Comparison of ENCODE assay signal across 8 mouse cellular contexts in the genomic region with DNA sequence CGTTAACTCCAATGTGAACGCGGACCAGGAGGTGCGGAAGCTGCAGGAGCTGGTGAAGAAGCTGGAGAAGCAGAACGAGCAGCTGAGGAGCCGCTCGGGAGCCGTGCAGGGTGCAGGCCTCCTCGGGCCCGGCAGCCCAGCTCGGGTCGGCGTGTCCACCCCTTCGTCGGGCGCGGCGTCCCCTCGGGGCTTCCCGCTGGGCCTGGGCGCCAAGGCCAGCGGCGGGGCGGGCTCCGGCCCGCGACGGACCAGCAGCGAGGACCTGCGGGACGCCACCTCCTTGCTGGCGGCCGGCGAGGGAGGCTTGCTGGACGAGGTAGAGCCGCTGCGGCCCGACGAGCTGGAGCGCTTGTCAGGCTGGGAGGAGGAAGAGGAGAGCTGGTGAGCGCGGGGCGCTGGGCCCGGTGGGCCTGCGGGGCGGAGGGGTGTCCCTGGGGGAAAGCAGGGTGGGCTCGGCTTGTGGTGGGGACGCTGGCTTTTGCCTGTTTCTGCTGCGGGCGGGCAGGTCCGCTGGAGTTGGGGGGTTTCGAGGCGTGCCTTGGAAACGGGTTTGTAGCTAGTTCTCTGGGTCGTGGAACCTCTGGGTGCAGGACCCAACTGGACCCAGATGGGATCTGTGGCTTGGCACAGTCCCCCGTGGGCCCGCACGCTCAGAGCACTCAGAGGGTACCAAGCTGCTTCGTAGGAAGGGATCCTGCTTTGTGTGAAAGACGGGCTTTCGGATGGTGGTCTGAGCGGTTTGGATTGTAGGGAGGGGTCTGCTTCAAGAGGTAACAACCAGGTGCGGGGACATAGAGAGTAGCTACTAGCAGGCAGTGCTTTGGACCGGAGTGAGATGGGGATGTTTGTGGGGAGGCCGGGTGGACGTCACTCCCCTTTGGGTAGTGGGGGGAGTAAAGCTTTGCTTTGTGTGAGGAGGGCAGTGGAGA. TPM values are rescaled to one million over a fixed set of nuclear protein-coding genes. Genes with fewer than 3 reads are reported as not detected.
A peak's percentile ranks its signal among the peaks of the same experiment; 100 is the strongest.
DNase-seq lines count a peak whose midpoint lies in the region; ATAC-seq and TF ChIP-seq lines count a peak whose summit lies in the region.

No protein-coding gene starts in this region.

- WGBS in forebrain, embryonic 12.5 days: 0% methylated on average over 60 of the region's 66 CpGs
- WGBS in hindbrain, embryonic 13.5 days: under 1% methylated on average over 58 of the region's 66 CpGs
- 2% methylated on average over 63 of the region's 66 CpGs for WGBS in limb, embryonic 14.5 days
- WGBS in thymus, adult 2 months: under 1% methylated on average over 50 of the region's 66 CpGs

- ATAC-seq in forebrain, embryonic 12.5 days (ENCODE audit: low FRiP score): peak; percentile 61
- peak; percentile 66 for ATAC-seq in hindbrain, embryonic 13.5 days (ENCODE audit: low FRiP score)
- peak; percentile 27 for ATAC-seq in limb, embryonic 14.5 days (ENCODE audit: low FRiP score, low read depth)

- H3K9me3 ChIP-seq in forebrain, embryonic 12.5 days: no peaks in the 10 kb centered on the region
- H3K9me3 ChIP-seq in hindbrain, embryonic 13.5 days: no peaks in the 10 kb centered on the region
- H3K9me3 ChIP-seq in limb, embryonic 14.5 days (ENCODE audit: control insufficient read depth, low read length): no peaks in the 10 kb centered on the region

- peak overlapping the region; percentile 98 for H3K27ac ChIP-seq in forebrain, embryonic 12.5 days
- H3K27ac ChIP-seq in hindbrain, embryonic 13.5 days: peak overlapping the region; percentile 99
- H3K27ac ChIP-seq in limb, embryonic 14.5 days (replicated peaks; ENCODE audit: low read depth, low read length): peak overlapping the region; percentile 98
- H3K27ac ChIP-seq in thymus, adult 2 months (ENCODE audit: control insufficient read depth, insufficient read depth, low read length): 0 out of 2 replicates have a peak overlapping the region, but pooled peaks have one; percentile 6

- TF ChIP-seq POLR2A in limb, embryonic 14.5 days (IDR thresholded peaks at IDR 0.05; ENCODE audit: borderline replicate concordance, extremely low read depth, insufficient read depth, insufficient read length): no peak
- TF ChIP-seq POLR2A in thymus, adult 2 months (IDR thresholded peaks at IDR 0.05; ENCODE audit: control insufficient read depth, extremely low read depth, insufficient read depth, low read length, poor library complexity): no peak

- DNase-seq in left cerebral cortex, adult 18-20 months (ENCODE audit: low spot score in 2 of 2): peak; percentile 22 to 51
- DNase-seq in left cerebral cortex, adult 11 months (ENCODE audit: low spot score): no peak
- peak; percentile 31 for DNase-seq in ZHBTc4 (ENCODE audit: low read depth, low spot score)
- DNase-seq in limb, embryonic 14.5 days (ENCODE audit: low spot score): no peak
- peak; percentile 40 for DNase-seq in naive thymus-derived CD4-positive, alpha-beta T cell, adult 2 months (ENCODE audit: low read depth)
- peak; percentile 56 for DNase-seq in thymus, adult 2 months

- peak overlapping the region; percentile 56 for H3K4me2 ChIP-seq in forebrain, embryonic 12.5 days
- H3K4me2 ChIP-seq in hindbrain, embryonic 13.5 days: peak overlapping the region; percentile 74
- peak overlapping the region; percentile 56 for H3K4me2 ChIP-seq in limb, embryonic 14.5 days (replicated peaks; ENCODE audit: low read depth, low read length, severe bottlenecking)

- peaks cover 29% of the 10 kb centered on the region for H3K4me1 ChIP-seq in forebrain, embryonic 12.5 days
- H3K4me1 ChIP-seq in hindbrain, embryonic 13.5 days (replicated peaks): peaks cover 32% of the 10 kb centered on the region
- peaks cover 23% of the 10 kb centered on the region for H3K4me1 ChIP-seq in limb, embryonic 14.5 days (ENCODE audit: control insufficient read depth, insufficient read depth, low read length)
- H3K4me1 ChIP-seq in thymus, adult 2 months (replicated peaks; ENCODE audit: control insufficient read depth, insufficient read depth, low read length): peaks cover 14% of the 10 kb centered on the region

- peak overlapping the region; percentile 98 for H3K4me3 ChIP-seq in forebrain, embryonic 12.5 days (replicated peaks)
- peak overlapping the region; percentile 93 for H3K4me3 ChIP-seq in hindbrain, embryonic 13.5 days
- peak overlapping the region; percentile 99 for H3K4me3 ChIP-seq in limb, embryonic 14.5 days (replicated peaks; ENCODE audit: low read length)
- H3K4me3 ChIP-seq in thymus, adult 2 months (ENCODE audit: control insufficient read depth, insufficient read depth, low read length): peak overlapping the region; percentile 86

- peak overlapping the region; percentile 96 for H3K9ac ChIP-seq in forebrain, embryonic 12.5 days
- H3K9ac ChIP-seq in hindbrain, embryonic 13.5 days: peak overlapping the region; percentile 100
- peak overlapping the region; percentile 99 for H3K9ac ChIP-seq in limb, embryonic 14.5 days (ENCODE audit: low read depth, low read length, severe bottlenecking)

- H3K27me3 ChIP-seq in forebrain, embryonic 12.5 days: no peaks in the 10 kb centered on the region
- no peaks in the 10 kb centered on the region; the same call in 1 of the 2 replicates for H3K27me3 ChIP-seq in hindbrain, embryonic 13.5 days
- no peaks in the 10 kb centered on the region for H3K27me3 ChIP-seq in limb, embryonic 14.5 days (ENCODE audit: control insufficient read depth, insufficient read depth, low read length)
- no peaks in the 10 kb centered on the region for H3K27me3 ChIP-seq in thymus, adult 2 months (ENCODE audit: control insufficient read depth, insufficient read depth, low read length)

- H3K36me3 ChIP-seq in forebrain, embryonic 12.5 days (replicated peaks): no peaks in the 10 kb centered on the region
- H3K36me3 ChIP-seq in hindbrain, embryonic 13.5 days: no peaks in the 10 kb centered on the region
- no peaks in the 10 kb centered on the region for H3K36me3 ChIP-seq in limb, embryonic 14.5 days (ENCODE audit: control insufficient read depth, insufficient read depth, low read length)
- H3K36me3 ChIP-seq in thymus, adult 2 months (ENCODE audit: control insufficient read depth, insufficient read depth, low read length): no peaks in the 10 kb centered on the region

- TF ChIP-seq CTCF in thymus, adult 2 months (IDR thresholded peaks at IDR 0.05; ENCODE audit: borderline replicate concordance, control insufficient read depth, extremely low read depth, insufficient read depth, low read length, poor library complexity): no peak

RNA-seq across cellular contexts. Expression of a gene that starts 0.8 kb away (rescaled TPM):
- total RNA-seq in left cerebral cortex, adult 18-20 months (2021): 10 to 100 TPM; 21.9 to 25.3 TPM
- polyA plus RNA-seq in forebrain, embryonic 12.5 days (2016; fragmentation: Nextera tagmentation; extraction: Ambion mirVana): 22.4 and 25.6 TPM in 2 replicates
- polyA plus RNA-seq in hindbrain, embryonic 13.5 days (2015; fragmentation: Nextera tagmentation; extraction: Ambion mirVana): 15.7 and 17.4 TPM in 2 replicates
- 28.0 and 29.7 TPM in 2 replicates for polyA plus RNA-seq in limb, embryonic 14.5 days (2012; rRNA removed)
- 24.2 and 25.8 TPM in 2 replicates for polyA plus RNA-seq in limb, embryonic 14.5 days (2014; fragmentation: Nextera tagmentation; extraction: Ambion mirVana)
- polyA plus RNA-seq in thymus, adult 2 months (2012; rRNA removed): 24.2 and 27.6 TPM in 2 replicates

RNA-seq across cellular contexts. Expression of a gene that starts 46.6 kb away (rescaled TPM):
- total RNA-seq in left cerebral cortex, adult 18-20 months (2021): 1 to 10 TPM; 2.4 to 3.0 TPM
- polyA plus RNA-seq in forebrain, embryonic 12.5 days (2016; fragmentation: Nextera tagmentation; extraction: Ambion mirVana): 3.1 and 3.4 TPM in 2 replicates
- 7.0 and 9.8 TPM in 2 replicates for polyA plus RNA-seq in hindbrain, embryonic 13.5 days (2015; fragmentation: Nextera tagmentation; extraction: Ambion mirVana)
- polyA plus RNA-seq in limb, embryonic 14.5 days (2012; rRNA removed): 4.0 and 5.9 TPM in 2 replicates
- 7.9 and 8.7 TPM in 2 replicates for polyA plus RNA-seq in limb, embryonic 14.5 days (2014; fragmentation: Nextera tagmentation; extraction: Ambion mirVana)
- 12.4 and 18.3 TPM in 2 replicates for polyA plus RNA-seq in thymus, adult 2 months (2012; rRNA removed)

RNA-seq across cellular contexts. Expression of a gene that starts 59.6 kb away (rescaled TPM):
- not detected for total RNA-seq in left cerebral cortex, adult 18-20 months (2021)
- not detected in 2 replicates for polyA plus RNA-seq in forebrain, embryonic 12.5 days (2016; fragmentation: Nextera tagmentation; extraction: Ambion mirVana)
- polyA plus RNA-seq in hindbrain, embryonic 13.5 days (2015; fragmentation: Nextera tagmentation; extraction: Ambion mirVana): not detected in 2 replicates
- not detected in 2 replicates for polyA plus RNA-seq in limb, embryonic 14.5 days (2012; rRNA removed)
- polyA plus RNA-seq in limb, embryonic 14.5 days (2014; fragmentation: Nextera tagmentation; extraction: Ambion mirVana): not detected in 2 replicates
- polyA plus RNA-seq in thymus, adult 2 months (2012; rRNA removed): not detected in 2 replicates

Comparison
In these comparisons a context has a peak if more than half of its experiments do, and no peak if none do; other contexts are left out.
1. DNase-seq: peak in left cerebral cortex, adult 18-20 months (2 of 2), ZHBTc4 (single experiment), naive thymus-derived CD4-positive, alpha-beta T cell, adult 2 months (single experiment) and thymus, adult 2 months (single experiment); none in left cerebral cortex, adult 11 months (single experiment) and limb, embryonic 14.5 days (single experiment).
2. H3K27ac ChIP-seq: peak in every context shown above with its lines; median percentile 99 in hindbrain, embryonic 13.5 days; 98 in forebrain, embryonic 12.5 days; 98 in limb, embryonic 14.5 days; 6 in thymus, adult 2 months.
3. Peak in every context shown above with its lines, with median percentiles within 50 percentile points of each other: ATAC-seq, H3K4me2 ChIP-seq, H3K4me3 ChIP-seq and H3K9ac ChIP-seq.